Mouse (Mus musculus): ENCODE results near the gene Apbb1ip.

DNA sequence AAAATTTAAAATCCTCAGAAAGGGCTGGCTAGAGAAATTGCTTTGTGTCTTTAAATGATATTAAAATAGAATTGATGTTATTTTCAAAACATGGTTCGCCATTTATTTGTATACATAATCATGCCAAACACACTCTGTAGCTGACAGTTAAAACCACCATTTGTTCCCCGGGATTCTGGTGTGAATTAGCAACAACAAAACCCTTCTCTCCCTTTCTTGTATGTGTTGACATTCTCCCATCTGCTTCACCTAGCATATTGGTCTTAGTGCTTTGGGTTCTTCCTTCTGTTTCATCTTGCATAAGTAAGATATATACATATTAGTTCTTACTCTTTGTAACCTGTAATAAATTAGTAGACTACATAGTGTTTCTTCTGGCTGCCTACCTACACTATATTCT, 144.8 kb downstream of the Apbb1ip start:
- TF ChIP-seq CTCF (IDR thresholded peaks at IDR 0.05; ENCODE audit: extremely low read depth, insufficient read depth, insufficient read length, insufficient replicate concordance): no peak
- TF ChIP-seq POLR2A (IDR thresholded peaks at IDR 0.05; ENCODE audit: low read depth, low read length): no peak
